ENCODE assay signal across 8 mouse cellular contexts in the genomic region with DNA sequence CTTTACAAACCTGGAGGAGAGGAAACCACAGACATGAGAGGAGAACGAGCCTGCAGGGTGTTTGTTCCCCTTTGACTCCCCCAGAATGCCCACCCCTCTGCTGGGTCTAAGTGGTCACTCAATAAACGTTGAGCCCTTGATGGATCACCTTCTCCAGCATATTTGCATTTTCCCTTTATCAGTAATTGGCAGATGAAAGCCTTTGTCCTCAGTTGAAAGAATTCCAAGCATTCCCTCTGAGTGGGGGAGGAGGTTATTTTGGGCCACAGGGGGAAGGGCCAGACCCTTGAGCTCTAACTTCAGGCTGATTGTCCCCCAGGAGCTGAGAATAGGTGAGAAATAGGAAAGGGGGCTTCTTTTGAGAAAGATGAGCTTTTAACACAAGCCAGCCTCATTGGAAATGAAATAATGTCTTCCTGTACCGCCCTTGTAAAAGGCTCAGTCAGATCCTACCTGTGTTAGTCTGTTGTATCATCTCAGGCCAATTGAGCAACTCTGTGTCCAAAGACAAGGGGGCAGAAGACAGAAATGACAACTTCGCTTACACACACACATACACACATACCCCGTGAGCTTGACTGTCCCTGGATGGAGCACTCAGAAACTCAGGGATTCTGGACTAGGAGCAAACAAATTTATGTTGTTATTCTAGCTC. TPM values are rescaled to one million over a fixed set of nuclear protein-coding genes. Genes with fewer than 3 reads are reported as not detected.
DNase-seq lines count a peak whose midpoint lies in the region; ATAC-seq and TF ChIP-seq lines count a peak whose summit lies in the region.

No protein-coding gene starts in this region.

- TF ChIP-seq POLR2A in CH12.LX (IDR thresholded peaks at IDR 0.05; ENCODE audit: low read depth, low read length) = no peak

- peaks cover 8% of the 10 kb centered on the region; the same call in 1 of the 2 replicates for H3K27me3 ChIP-seq in heart, embryonic 13.5 days (replicated peaks)
- no peaks in the 10 kb centered on the region for H3K27me3 ChIP-seq in CH12.LX (replicated peaks)
- 0 out of 2 replicates have a peak, but pooled peaks cover 2% of the 10 kb centered on the region for H3K27me3 ChIP-seq in embryonic facial prominence, embryonic 14.5 days (replicated peaks; ENCODE audit: control insufficient read depth, insufficient read depth, low read length)
- no peaks in the 10 kb centered on the region for H3K27me3 ChIP-seq in limb, embryonic 12.5 days

- H3K27ac ChIP-seq in heart, embryonic 13.5 days (replicated peaks) = peak overlapping the region; percentile 93
- no peak overlapping the region for H3K27ac ChIP-seq in CH12.LX (ENCODE audit: insufficient read depth, low read depth)
- no peak overlapping the region for H3K27ac ChIP-seq in embryonic facial prominence, embryonic 14.5 days (replicated peaks; ENCODE audit: low read depth, low read length)
- H3K27ac ChIP-seq in limb, embryonic 12.5 days = no peak overlapping the region; the same call in 1 of the 2 replicates

- peak overlapping the region; percentile 93 for H3K9ac ChIP-seq in heart, embryonic 13.5 days
- H3K9ac ChIP-seq in CH12.LX (ENCODE audit: insufficient read depth, low read depth) = peak overlapping the region; percentile 64
- H3K9ac ChIP-seq in embryonic facial prominence, embryonic 14.5 days (ENCODE audit: low read depth, low read length) = no peak overlapping the region
- H3K9ac ChIP-seq in limb, embryonic 12.5 days (replicated peaks) = peak overlapping the region; percentile 37

- H3K9me3 ChIP-seq in heart, embryonic 13.5 days = no peaks in the 10 kb centered on the region
- no peaks in the 10 kb centered on the region for H3K9me3 ChIP-seq in CH12.LX (replicated peaks; ENCODE audit: low read length)
- no peaks in the 10 kb centered on the region for H3K9me3 ChIP-seq in embryonic facial prominence, embryonic 14.5 days (ENCODE audit: control insufficient read depth, low read length)
- no peaks in the 10 kb centered on the region for H3K9me3 ChIP-seq in limb, embryonic 12.5 days

- peak overlapping the region; percentile 99 for H3K4me2 ChIP-seq in heart, embryonic 13.5 days
- H3K4me2 ChIP-seq in CH12.LX (ENCODE audit: insufficient read depth, low read depth, poor library complexity, severe bottlenecking) = peak overlapping the region; percentile 67
- peak overlapping the region; percentile 99; the same call in 1 of the 2 replicates for H3K4me2 ChIP-seq in embryonic facial prominence, embryonic 14.5 days (ENCODE audit: low read depth, low read length)
- peak overlapping the region; percentile 99 for H3K4me2 ChIP-seq in limb, embryonic 12.5 days

- TF ChIP-seq EP300 in CH12.LX (IDR thresholded peaks at IDR 0.05; ENCODE audit: low read length) = no peak

- TF ChIP-seq CTCF in CH12.LX (conservative IDR thresholded peaks at IDR 0.05 in 1 of 2, IDR thresholded peaks at IDR 0.05 in 1 of 2; ENCODE audit: low read depth in 2 of 2, low read length in 2 of 2) = no peak

- intact Hi-C loops in heart, postnatal 14 days (cut with DNase I) = no loop called here
- intact Hi-C loops in left cerebral cortex, postnatal 14 days (cut with DNase I) = no loop called here

- no peak for DNase-seq in heart, postnatal 14 days
- DNase-seq in CH12.LX (ENCODE audit: extremely low read depth) = no peak
- DNase-seq in embryonic facial prominence, embryonic 14.5 days (ENCODE audit: low spot score) = no peak
- DNase-seq in c-Kit-positive CD71-positive TER-119-positive erythroid progenitor cells, embryonic 14.5 days (ENCODE audit: low spot score) = no peak
- no peak for DNase-seq in left cerebral cortex, postnatal 14 days (ENCODE audit: low spot score in 2 of 2)
- DNase-seq in urinary bladder, postnatal 14 days (ENCODE audit: low spot score) = no peak

- TF ChIP-seq RAD21 in CH12.LX (IDR thresholded peaks at IDR 0.05; ENCODE audit: low read depth, low read length) = no peak

- ATAC-seq in heart, embryonic 13.5 days (ENCODE audit: extremely low read depth, insufficient number of reproducible peaks, low FRiP score, low TSS enrichment) = no peak
- no peak for ATAC-seq in embryonic facial prominence, embryonic 14.5 days (ENCODE audit: low read depth)
- ATAC-seq in limb, embryonic 12.5 days (ENCODE audit: insufficient number of reproducible peaks, insufficient read depth, low FRiP score, low TSS enrichment, low read depth) = no peak

- dilution Hi-C loops in CH12.LX (cut with MboI; ENCODE audit: extremely low pct_ligation_motif_present, extremely low pct_unique_long_range_greater_than_20kb, low sequenced_read_pairs) = no loop called here

- peak overlapping the region; percentile 80 for H3K4me3 ChIP-seq in heart, embryonic 13.5 days
- peak overlapping the region; percentile 67 to 82 (median 76) for H3K4me3 ChIP-seq in CH12.LX (replicated peaks in 1 of 3; ENCODE audit: low read depth in 2 of 3, low read length in 2 of 3, poor library complexity in 1 of 3)
- no peak overlapping the region for H3K4me3 ChIP-seq in embryonic facial prominence, embryonic 14.5 days (ENCODE audit: low read depth, low read length)
- peak overlapping the region; percentile 71 for H3K4me3 ChIP-seq in limb, embryonic 12.5 days (replicated peaks)

- peaks cover 3% of the 10 kb centered on the region; the same call in 1 of the 2 replicates for H3K36me3 ChIP-seq in heart, embryonic 13.5 days
- H3K36me3 ChIP-seq in CH12.LX (replicated peaks in 1 of 2; ENCODE audit: control insufficient read depth in 1 of 2, insufficient read depth in 1 of 2, low read length in 1 of 2) = peaks cover 0 to 6% of the 10 kb centered on the region in 2 experiments
- no peaks in the 10 kb centered on the region for H3K36me3 ChIP-seq in embryonic facial prominence, embryonic 14.5 days (ENCODE audit: control insufficient read depth, insufficient read depth, low read length)
- H3K36me3 ChIP-seq in limb, embryonic 12.5 days = no peaks in the 10 kb centered on the region

- H3K4me1 ChIP-seq in heart, embryonic 13.5 days = peaks cover 65% of the 10 kb centered on the region
- H3K4me1 ChIP-seq in CH12.LX (ENCODE audit: control insufficient read depth in 1 of 2, insufficient read depth in 2 of 2) = peaks cover 5 to 62% of the 10 kb centered on the region in 2 experiments; a peak in 3 of 4 replicates
- peaks cover 27% of the 10 kb centered on the region for H3K4me1 ChIP-seq in embryonic facial prominence, embryonic 14.5 days (ENCODE audit: control insufficient read depth, insufficient read depth, low read length)
- peaks cover 57% of the 10 kb centered on the region for H3K4me1 ChIP-seq in limb, embryonic 12.5 days (replicated peaks)

- in situ Hi-C loops in CH12.LX (cut with MboI; ENCODE audit: low pct_ligation_motif_present, low pct_unique_long_range_greater_than_20kb, low sequenced_read_pairs) = no loop called here

- WGBS in heart, embryonic 13.5 days = 18% methylated on average over 5 of the region's 5 CpGs
- 27% methylated on average over 5 of the region's 5 CpGs for WGBS in embryonic facial prominence, embryonic 14.5 days
- 28% methylated on average over 5 of the region's 5 CpGs for whole genome bisulfite sequencing in limb, embryonic 12.5 days

- H3K79me2 ChIP-seq in CH12.LX (replicated peaks; ENCODE audit: control insufficient read depth, extremely low read depth, insufficient read depth, poor library complexity, severe bottlenecking) = peaks cover 16% of the 10 kb centered on the region

TF ChIP-seq in CH12.LX, 34 proteins besides CTCF, POLR2A, EP300 and RAD21:
- TF ChIP-seq POLR2AphosphoS2 (IDR thresholded peaks at IDR 0.05; ENCODE audit: low read depth, low read length) = no peak
- no peak for TF ChIP-seq ZC3H11A (IDR thresholded peaks at IDR 0.05; ENCODE audit: low read depth, low read length)
- no peak for TF ChIP-seq ZNF384 (IDR thresholded peaks at IDR 0.05; ENCODE audit: low read depth, low read length)
- no peak for TF ChIP-seq IRF4 (IDR thresholded peaks at IDR 0.05; ENCODE audit: low read depth, low read length)
- no peak for TF ChIP-seq HCFC1 (IDR thresholded peaks at IDR 0.05; ENCODE audit: low read depth, low read length)
- no peak for TF ChIP-seq USF1 (IDR thresholded peaks at IDR 0.05; ENCODE audit: low read depth, low read length)
- no peak for TF ChIP-seq NRF1 (IDR thresholded peaks at IDR 0.05; ENCODE audit: low read depth, low read length)
- TF ChIP-seq KAT2A (IDR thresholded peaks at IDR 0.05; ENCODE audit: insufficient replicate concordance, low read length) = no peak
- no peak for TF ChIP-seq NELFE (IDR thresholded peaks at IDR 0.05; ENCODE audit: low read depth, low read length)

RNA-seq across cellular contexts. Expression of gene Kdm2b, which starts 1.9 kb away (rescaled TPM):
- polyA plus RNA-seq in heart, embryonic 13.5 days (2015; fragmentation: Nextera tagmentation; extraction: Ambion mirVana) = 26.3 and 28.2 TPM in 2 replicates
- total RNA-seq in heart, postnatal 14 days (2021) = 10 to 100 TPM; 16.9 to 17.3 TPM
- total RNA-seq in CH12.LX (2012; rRNA removed) (80.1 and 87.1 TPM in 2 replicates), CH12.LX (2014; rRNA removed) (69.3 and 76.7 TPM in 2 replicates)
- 120 and 138 TPM in 2 replicates for polyA plus RNA-seq in CH12.LX (2012; ENCODE audit: insufficient read length, low read depth)
- polyA plus RNA-seq in embryonic facial prominence, embryonic 14.5 days (2014; fragmentation: Nextera tagmentation; extraction: Ambion mirVana) = 30.1 and 31.0 TPM in 2 replicates
- polyA plus RNA-seq in limb, embryonic 12.5 days (2016; fragmentation: Nextera tagmentation; extraction: Ambion mirVana) = 85.5 and 87.7 TPM in 2 replicates
- total RNA-seq in left cerebral cortex, postnatal 14 days (2021) = 10 to 100 TPM; 29.1 to 31.1 TPM

RNA-seq across cellular contexts. Expression of gene Orai1, which starts 23.4 kb away (rescaled TPM):
- 19.1 TPM in 2 replicates for polyA plus RNA-seq in heart, embryonic 13.5 days (2015; fragmentation: Nextera tagmentation; extraction: Ambion mirVana)
- total RNA-seq in heart, postnatal 14 days (2021) = 10 to 100 TPM; 17.2 to 19.5 TPM
- total RNA-seq in CH12.LX (2012; rRNA removed) (17.8 and 18.6 TPM in 2 replicates), CH12.LX (2014; rRNA removed) (14.6 and 17.4 TPM in 2 replicates)
- 23.1 and 27.7 TPM in 2 replicates for polyA plus RNA-seq in CH12.LX (2012; ENCODE audit: insufficient read length, low read depth)
- polyA plus RNA-seq in embryonic facial prominence, embryonic 14.5 days (2014; fragmentation: Nextera tagmentation; extraction: Ambion mirVana) = 19.5 and 20.8 TPM in 2 replicates
- 14.3 and 14.6 TPM in 2 replicates for polyA plus RNA-seq in limb, embryonic 12.5 days (2016; fragmentation: Nextera tagmentation; extraction: Ambion mirVana)
- total RNA-seq in left cerebral cortex, postnatal 14 days (2021) = 10 to 100 TPM in 1 of 2 experiments, 1 to 10 TPM in 1; 9.6 to 12.0 TPM

RNA-seq across cellular contexts. Expression of gene Morn3, which starts 55.3 kb away (rescaled TPM):
- not detected in 2 replicates for polyA plus RNA-seq in heart, embryonic 13.5 days (2015; fragmentation: Nextera tagmentation; extraction: Ambion mirVana)
- total RNA-seq in heart, postnatal 14 days (2021) = under 1 TPM in 1 of 2 experiments, not detected in 1; 0.93 TPM
- not detected in 2 replicates for total RNA-seq in CH12.LX (2012; rRNA removed)
- not detected in 2 replicates for total RNA-seq in CH12.LX (2014; rRNA removed)
- polyA plus RNA-seq in CH12.LX (2012; ENCODE audit: insufficient read length, low read depth) = not detected in 2 replicates
- 0.34 and 3.6 TPM in 2 replicates for polyA plus RNA-seq in embryonic facial prominence, embryonic 14.5 days (2014; fragmentation: Nextera tagmentation; extraction: Ambion mirVana)
- polyA plus RNA-seq in limb, embryonic 12.5 days (2016; fragmentation: Nextera tagmentation; extraction: Ambion mirVana) = not detected in 2 replicates
- not detected for total RNA-seq in left cerebral cortex, postnatal 14 days (2021)
